Mouse (Mus musculus): ENCODE data around the gene Pxn. TPM values are rescaled to one million over a fixed set of nuclear protein-coding genes. Genes with fewer than 3 reads are reported as not detected.
A peak's percentile ranks its signal among the peaks of the same experiment; 100 is the strongest.
"Not testable (repeated sequence)": the region's sequence is repeated elsewhere in the genome, so short reads cannot be mapped to it uniquely, and the experiment has no call there.

Pxn gene
- total RNA-seq, 2 experiments from 2014 or later: 39.8 to 46.1 TPM

DNA sequence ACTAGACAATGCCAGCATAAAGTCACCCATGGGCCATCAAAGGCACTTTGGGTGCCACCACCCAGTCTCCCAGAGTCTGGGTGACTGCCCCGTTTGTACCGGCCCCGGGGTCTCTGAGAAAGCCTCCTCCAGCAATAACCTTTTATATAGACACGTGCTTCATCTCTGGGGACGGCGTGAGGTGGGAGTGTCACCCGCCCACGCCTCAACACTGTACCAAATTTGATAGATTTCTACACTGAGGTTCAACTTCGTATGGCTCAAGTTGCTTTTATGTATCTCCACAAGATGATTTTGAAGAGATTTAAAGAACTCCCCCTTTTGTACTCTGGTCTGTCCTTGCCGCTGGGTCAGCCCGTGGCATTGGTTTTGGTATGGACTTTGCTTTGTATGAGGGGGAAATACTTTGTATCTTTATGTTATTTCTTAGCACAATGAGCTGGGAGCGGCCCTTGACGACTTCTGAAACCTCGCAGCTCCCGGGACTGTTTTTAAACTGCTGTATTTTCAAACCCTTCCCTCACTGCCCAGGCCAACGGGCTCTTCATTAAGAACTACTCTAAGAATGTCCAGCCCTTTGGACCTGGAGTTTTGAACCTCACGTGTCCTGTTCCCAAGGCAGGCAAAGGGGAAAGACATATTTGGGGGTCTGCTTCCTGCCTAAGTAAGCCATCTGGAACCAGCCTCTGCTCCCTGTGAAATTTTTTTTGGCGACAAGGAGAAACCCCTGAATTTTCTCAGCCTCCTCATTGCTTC lies 48.2 kb downstream of the Pxn start:
- no peak for DNase-seq

GRCm38 (mm10) chr5:115556217-115556616 lies 49.7 kb downstream of the Pxn start:
- peak; percentile 57 to 72 for DNase-seq

GRCm38 (mm10) chr5:115558182-115558794 lies 51.8 kb downstream of the Pxn start:
- no peak for DNase-seq

- peak; percentile 100 for DNase-seq
Measured at GRCm38 (mm10) chr5:115559237-115560101, 53.0 kb downstream of the Pxn start, which contains the start of gene Rplp0. Gene Rplp0, plus strand, starts transcription at chr5:115559467.

- no peak for DNase-seq
Measured at GRCm38 (mm10) chr5:115560336-115560905, 53.9 kb downstream of the Pxn start.

- no peak for DNase-seq
Measured at GRCm38 (mm10) chr5:115563771-115564585, 57.5 kb downstream of the Pxn start.

- peak; percentile 77 for DNase-seq
Measured at GRCm38 (mm10) chr5:115564737-115565393, 58.4 kb downstream of the Pxn start, which contains the start of gene Gcn1l1. Gene Gcn1l1, plus strand, starts transcription at chr5:115565254.

DNA sequence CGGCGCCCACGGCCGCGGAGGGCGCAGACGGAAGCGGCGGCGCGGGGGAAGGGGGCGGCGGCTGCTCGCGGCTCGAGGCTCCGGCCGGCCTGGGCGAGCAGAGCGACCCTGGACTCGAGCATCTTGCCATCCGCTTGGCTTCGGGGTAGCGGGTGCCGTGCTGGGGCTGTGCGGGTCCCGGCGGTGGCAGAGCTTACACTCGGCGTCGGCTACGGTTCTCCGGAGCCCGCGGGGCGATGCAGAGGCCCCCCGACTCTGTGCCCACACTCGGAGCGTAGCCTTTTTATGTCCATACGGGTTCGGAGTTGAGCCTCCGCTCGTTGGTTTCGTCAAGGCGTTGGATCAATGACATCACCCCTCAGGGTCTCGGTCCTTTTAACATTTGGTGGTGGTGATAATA lies 58.9 kb downstream of the Pxn start:
- DNase-seq: no peak

DNA sequence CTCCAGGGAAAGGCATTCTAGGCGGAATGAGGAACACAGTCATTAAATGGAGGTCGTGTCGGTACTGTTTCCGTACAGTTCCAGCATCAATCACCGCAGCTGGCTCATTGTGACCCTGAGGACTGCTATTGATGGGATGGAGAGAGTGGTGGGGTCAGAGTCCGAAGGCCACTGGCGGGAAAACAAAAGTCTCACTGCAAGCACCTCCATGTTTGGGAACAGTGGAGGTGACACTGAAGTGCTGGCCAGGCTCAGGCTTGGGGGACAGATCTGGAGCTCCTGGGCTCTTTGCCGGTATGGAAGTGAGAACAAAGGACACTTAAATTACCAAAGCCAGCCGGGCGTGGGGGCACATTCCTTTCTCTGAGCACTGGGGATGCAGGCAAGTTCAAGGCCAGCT lies 62.2 kb downstream of the Pxn start:
- no peak for DNase-seq

GRCm38 (mm10) chr5:115569308-115569707 lies 62.8 kb downstream of the Pxn start:
- no peak for DNase-seq

DNA sequence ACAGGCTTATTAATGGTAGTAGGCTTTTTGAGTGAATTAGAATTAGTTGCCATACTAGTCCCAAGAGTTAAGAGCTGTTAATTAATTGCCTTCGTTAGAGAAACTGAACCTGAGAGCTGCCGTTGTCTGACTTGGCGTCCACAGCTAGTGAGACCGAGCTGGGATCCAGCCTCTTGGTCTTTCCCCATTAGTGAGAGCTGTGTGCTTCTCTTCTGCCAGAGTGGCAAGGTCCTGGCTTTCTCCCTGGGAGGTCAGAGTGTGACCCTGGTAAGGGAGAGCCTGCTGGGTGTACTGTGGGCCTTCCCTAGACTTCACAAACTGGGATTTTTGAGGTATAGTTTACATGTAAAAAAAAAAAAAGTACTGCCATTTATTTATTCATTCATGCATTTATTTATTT lies 63.2 kb downstream of the Pxn start:
- no peak for DNase-seq

DNA sequence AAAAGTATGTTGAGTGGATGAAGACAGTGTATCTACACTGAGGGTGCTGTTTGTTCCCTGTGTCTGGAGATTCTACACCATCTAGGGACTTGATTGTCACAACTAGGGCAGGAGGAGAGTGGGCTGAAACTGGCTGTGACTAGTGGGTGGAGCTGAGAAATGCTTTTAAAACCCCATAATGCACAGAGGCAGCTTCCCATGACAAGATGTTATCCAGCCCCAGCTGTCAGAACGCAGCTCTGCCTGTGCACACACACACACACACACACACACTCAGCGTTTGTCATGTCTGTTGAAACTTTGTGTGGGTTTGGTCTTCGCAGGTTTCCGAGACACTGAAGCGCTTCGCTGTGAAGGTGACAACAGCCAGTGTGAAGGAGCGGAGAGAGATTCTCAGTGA lies 64.6 kb downstream of the Pxn start:
- peak; percentile 55 to 64 for DNase-seq

DNA sequence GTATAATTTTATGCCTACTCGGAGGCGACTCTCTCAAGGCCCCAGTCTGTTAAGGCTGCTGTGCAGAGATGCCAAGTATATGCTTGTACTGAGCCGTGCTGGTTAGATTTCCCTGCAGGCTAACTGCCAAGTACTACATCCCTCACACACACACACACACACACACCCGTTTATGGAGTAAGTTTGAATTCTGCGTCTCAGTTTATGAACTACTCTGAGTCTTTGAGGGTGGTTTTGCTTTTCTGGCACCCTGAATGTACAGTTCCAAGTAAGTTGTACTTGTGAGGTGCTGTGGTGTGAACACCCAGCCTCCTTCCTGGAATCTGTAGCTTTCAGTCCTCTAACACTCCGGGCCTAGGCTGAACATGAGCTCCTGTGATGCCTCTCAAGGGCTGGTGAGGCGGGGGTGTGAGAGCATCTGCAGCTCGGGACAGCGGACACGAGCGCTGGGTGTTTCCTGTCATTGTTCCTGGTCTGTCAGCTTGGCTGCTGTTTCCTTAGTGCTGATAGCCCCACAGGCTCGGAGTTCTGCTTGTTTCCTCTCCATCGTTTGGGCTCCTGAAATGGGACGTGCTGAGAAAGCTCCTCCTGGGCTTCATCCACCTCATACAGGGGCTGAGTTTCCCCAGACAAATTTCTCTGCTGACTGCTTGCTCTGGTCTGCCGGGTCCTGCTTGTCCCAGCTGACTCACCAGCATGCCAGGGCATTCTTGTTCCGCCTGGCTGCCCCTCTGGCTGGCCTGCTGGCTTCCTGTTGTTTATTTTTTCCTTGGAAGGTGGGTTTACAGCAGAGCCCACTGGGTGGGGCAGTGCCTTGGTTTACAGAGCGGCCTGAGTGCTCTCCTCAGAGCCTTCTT lies 66.4 kb downstream of the Pxn start:
- peak; percentile 11 to 31 for DNase-seq

DNA sequence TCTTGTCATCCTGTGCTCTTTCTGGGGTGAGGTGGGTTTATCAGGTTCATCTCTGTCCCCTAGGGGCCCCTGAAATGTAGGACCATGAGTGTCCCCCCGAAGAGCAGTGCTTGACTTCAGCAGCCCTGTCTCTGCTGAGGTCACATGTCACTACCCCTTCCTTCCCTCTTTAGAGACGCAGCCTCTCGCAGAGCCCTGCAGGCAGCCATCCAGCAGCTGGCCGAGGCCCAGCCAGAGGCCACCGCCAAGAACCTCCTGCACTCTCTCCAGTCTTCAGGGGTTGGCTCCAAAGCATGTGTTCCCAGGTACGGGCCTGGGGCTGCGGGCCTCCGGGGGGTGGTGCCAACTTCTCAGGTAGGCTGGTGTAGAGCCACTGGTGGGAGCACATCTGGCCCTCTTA lies 68.5 kb downstream of the Pxn start:
- peak; percentile 25 to 40 for DNase-seq

DNA sequence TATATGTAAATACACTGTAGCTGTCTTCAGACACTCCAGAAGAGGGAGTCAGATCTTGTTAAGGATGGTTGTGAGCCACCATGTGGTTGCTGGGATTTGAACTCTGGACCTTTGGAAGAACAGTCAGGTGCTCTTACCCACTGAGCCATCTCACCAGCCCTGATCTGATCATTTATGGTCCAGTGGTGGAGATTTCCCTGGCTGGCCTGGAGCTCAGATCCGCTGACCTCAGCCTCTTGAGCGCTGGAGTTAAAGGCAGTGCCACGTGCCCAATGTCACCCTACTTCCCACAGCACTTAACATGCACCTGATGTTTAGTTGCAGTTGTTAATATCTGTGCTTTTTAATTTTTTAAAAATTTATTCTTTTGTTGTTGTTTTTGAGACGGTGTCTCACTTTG lies 71.2 kb downstream of the Pxn start:
- not testable (repeated sequence) for DNase-seq

GRCm38 (mm10) chr5:115578922-115579321 lies 72.4 kb downstream of the Pxn start:
- no peak for DNase-seq

DNA sequence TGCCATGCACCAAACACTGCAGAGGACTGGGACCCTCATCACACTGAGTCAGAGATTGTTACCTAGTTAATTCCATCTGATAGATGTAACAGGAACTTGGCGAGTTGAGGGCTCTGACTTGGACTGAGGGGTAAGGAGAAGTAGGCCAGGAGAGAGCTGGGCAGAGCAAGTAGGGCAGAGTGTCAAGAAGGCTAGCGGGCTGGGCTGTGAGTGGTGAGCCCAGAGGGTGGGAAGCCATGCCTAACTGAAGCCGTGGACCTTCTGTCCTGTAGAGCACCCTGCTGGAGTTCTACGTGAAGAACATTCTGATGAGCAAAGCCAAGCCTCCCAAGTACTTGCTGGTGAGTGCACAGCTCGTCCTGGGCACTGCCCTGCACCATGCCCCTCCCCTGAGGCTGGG lies 72.9 kb downstream of the Pxn start:
- no peak for DNase-seq

GRCm38 (mm10) chr5:115580229-115581001 lies 73.9 kb downstream of the Pxn start:
- DNase-seq: no peak

DNA sequence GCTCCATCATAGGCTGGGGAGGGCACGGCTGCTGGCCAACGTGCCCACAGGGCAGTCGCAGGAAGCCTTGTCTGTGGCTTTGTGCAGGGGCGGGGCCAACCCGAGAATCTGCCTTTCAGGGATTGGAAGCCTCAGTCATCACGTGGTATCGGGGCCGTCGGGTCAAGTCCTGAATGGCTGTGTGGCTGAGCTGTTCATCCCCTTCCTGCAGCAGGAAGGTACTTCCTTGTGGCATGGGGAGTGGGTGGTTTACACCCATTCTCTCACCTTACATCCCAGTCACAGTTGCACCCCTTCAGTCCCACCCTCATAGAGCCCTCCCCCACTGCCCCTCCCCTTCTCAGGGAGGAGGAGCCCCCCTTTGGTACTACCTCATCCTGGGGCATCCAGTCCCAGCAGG lies 75.2 kb downstream of the Pxn start:
- no peak for DNase-seq
